Mouse (Mus musculus): ENCODE measurements at regions not wholly inside any gene's neighbourhood (a gene's known extent, or its start where the extent isn't known, plus 50 kb on each side); places are given as distances from the start of the nearest gene placed in this dataset.

DNA sequence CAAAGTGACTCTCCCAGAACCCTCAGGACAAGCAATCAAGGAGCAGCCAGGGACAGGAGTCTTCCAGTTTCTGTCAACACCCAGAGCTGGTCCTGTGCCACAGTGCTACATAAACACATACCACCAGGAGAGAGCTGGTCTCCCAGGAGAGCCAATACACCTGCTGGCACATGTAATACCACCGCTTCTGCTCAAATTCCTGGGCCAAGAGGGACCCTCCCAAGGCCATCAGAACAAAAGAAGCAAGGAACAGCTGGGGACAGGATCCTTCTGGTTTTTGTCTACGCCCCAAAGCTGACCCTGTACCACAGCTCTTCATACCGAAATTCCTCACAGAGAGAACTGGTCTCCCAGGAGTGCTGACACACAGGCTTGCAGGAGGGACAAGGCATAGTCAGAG lies 695.4 kb upstream of the Tbl1xr1 start:
- DNase-seq (ENCODE audit: low spot score), result no peak

DNA sequence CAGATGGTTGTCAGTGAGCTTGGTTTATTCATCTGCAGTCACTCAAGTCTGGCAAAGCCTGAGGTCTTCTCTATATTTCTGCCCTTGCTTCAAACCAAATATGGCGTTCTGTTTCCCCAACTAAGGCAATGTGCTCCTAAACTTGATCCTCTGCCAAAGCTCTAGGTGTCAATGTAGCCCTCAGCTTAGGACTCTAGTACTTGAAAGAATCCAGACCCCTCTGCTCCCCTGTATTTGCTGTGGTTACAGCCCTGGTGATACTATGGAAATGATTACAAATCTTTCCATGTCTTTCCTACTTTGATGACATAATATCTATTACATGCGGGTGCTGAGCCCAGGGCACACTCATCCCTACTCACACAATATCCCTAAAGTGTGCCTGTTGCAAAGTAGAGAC lies 672.9 kb upstream of the Tbl1xr1 start:
- no peak for DNase-seq (ENCODE audit: low spot score)

- no peak for DNase-seq (ENCODE audit: low spot score)
Observed at GRCm38 (mm10) chr3:21404058-21404457, 672.4 kb upstream of the Tbl1xr1 start.

GRCm38 (mm10) chr3:21407077-21407476 lies 669.4 kb upstream of the Tbl1xr1 start:
- peak; percentile 67 for DNase-seq (ENCODE audit: low spot score)

GRCm38 (mm10) chr3:21412010-21412409 lies 664.4 kb upstream of the Tbl1xr1 start:
- DNase-seq (ENCODE audit: low spot score), result no peak

GRCm38 (mm10) chr3:21423139-21423538 lies 653.3 kb upstream of the Tbl1xr1 start:
- no peak for DNase-seq (ENCODE audit: low spot score)

GRCm38 (mm10) chr3:21426538-21426937 lies 649.9 kb upstream of the Tbl1xr1 start:
- DNase-seq (ENCODE audit: low spot score), result no peak

GRCm38 (mm10) chr3:21427408-21428031 lies 648.9 kb upstream of the Tbl1xr1 start:
- peak; percentile 29 for DNase-seq (ENCODE audit: low spot score)

DNA sequence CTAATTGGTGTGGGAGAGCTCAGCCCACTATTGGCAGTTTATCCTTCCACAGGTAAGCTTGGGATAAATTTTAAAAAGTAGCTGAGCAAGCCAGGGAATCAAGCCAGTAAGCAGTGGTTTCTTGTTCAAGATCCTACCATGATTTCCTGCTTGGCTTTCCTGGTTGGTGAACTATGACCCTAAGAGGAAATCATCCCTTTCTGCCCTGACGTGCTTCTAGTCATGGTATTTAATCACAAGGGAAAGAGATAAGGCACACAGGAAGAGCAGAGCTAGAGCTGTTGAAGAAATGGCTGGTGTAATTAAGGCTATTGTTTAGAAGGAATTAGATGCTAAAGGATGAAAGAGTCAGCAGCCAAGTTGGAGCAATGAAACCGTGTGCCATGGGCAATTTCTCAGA lies 648.3 kb upstream of the Tbl1xr1 start:
- DNase-seq (ENCODE audit: low spot score), result peak; percentile 31

DNA sequence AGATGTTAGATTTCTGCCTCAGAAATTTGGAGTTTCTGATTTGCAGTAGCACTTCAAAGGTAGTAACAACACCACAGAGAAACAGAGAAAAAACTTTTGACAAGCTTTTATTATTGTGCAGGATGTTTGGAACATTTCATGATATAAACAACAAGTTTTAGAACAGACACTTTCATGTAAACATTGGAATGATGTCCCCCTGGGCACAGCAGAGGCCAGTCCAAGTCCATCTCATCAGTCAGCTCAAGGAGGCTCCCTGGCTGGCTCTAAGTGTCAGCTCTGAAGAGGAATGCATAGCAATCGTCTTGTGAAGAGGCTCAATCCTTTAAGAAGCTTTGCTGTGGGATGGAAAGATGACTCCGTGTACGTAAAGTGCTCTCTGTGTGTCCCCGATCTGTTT lies 612.2 kb upstream of the Tbl1xr1 start:
- no peak for DNase-seq (ENCODE audit: low spot score)

DNA sequence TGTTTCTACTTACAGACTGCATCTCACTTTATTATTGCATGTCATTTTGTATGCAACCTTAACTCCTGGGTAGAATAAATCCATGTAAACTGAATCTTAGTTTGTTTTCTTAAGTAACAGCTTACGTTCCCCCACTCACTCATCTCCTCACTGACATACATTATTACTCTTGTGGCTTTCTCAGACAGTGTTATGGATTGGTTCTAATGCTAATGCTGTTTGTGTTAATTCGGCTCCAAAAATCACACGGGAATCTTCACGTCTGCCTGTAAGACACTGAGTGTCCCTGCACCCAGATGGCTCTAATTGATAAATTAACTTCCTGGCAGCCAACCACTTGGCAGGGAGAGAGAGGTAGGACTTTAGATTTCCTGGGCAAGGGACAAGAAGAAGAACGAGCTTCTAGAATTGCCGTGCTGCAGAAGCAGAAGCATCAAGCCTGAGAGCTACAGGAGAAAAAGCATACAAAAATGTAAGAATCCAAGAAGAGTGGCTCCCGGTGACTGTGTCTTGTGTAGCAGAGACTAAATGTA lies 610.3 kb upstream of the Tbl1xr1 start:
- DNase-seq (ENCODE audit: low spot score), result no peak

GRCm38 (mm10) chr3:21477366-21477765 lies 599.1 kb upstream of the Tbl1xr1 start:
- DNase-seq (ENCODE audit: low spot score), result peak; percentile 54

DNA sequence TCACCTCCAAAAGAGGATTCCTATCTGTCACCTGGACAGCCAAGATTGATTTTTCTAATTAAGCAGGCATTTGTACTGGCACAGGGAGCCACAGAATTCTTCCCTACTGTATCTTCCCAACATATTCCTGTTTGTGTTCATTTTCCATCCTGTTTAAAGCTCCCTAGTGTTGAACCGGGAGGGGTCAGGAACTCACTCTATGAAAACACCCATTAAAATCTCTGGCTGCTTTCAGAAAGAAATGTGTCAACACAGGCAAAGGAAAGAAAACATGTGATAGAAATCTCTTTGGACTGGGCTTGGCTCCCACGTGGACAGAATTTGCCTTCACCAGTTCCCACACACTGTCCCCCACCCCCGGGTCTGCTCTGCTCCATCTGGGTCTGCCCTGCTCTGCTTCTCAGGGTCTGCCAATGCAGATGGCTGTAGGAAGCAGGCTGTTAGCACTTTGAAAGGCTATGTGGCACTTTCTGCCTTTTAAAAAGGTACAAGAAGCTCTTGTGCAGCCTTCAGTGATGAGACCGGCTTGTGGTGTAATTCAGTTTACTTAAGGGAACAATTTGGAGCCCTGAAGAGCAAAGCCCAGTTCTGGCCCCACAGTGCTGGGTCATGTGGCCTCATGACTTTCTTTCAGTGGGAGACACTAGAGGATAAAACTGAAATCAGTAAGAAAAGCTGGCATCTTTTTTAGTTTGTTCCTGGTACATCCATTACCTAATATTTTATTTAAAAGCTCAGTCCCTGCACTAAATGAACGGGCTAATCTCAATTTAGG lies 597.2 kb upstream of the Tbl1xr1 start:
- DNase-seq (ENCODE audit: low spot score), result peak; percentile 47

- DNase-seq (ENCODE audit: low spot score), result no peak
Observed at GRCm38 (mm10) chr3:21479846-21480245, 596.6 kb upstream of the Tbl1xr1 start.

DNA sequence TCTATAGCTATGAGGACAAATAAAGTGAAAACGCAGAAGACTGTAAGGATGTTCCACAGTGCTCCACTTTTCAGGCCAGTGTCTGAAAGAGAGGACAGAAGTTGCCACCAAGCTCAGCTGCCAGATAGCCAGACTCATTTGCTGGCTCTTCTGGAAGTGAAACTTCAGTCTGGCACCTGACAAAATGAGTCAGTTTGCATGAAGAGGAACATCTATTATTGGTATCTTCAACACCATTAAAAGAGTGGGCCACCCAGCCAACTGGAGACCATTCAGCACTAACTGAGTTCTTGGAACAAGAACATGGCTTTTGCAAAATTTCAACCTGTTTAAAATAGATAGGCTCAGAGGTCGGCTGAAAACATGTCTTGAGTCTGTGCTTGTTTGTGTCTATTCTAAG lies 592.4 kb upstream of the Tbl1xr1 start:
- DNase-seq (ENCODE audit: low spot score), result no peak

- no peak for DNase-seq (ENCODE audit: low spot score)
Observed at GRCm38 (mm10) chr3:21485454-21485853, 591.0 kb upstream of the Tbl1xr1 start.

- DNase-seq (ENCODE audit: low spot score), result no peak
Observed at GRCm38 (mm10) chr3:21489547-21489946, 586.9 kb upstream of the Tbl1xr1 start.

GRCm38 (mm10) chr3:21492413-21492812 lies 584.0 kb upstream of the Tbl1xr1 start:
- no peak for DNase-seq (ENCODE audit: low spot score)

- DNase-seq (ENCODE audit: low spot score), result no peak
Observed at GRCm38 (mm10) chr3:21493384-21493783, 583.1 kb upstream of the Tbl1xr1 start.

GRCm38 (mm10) chr3:21494904-21495303 lies 581.5 kb upstream of the Tbl1xr1 start:
- DNase-seq (ENCODE audit: low spot score), result no peak

- DNase-seq (ENCODE audit: low spot score), result no peak
Observed at GRCm38 (mm10) chr3:21495651-21496050, 580.8 kb upstream of the Tbl1xr1 start.

GRCm38 (mm10) chr3:21496166-21496565 lies 580.3 kb upstream of the Tbl1xr1 start:
- no peak for DNase-seq (ENCODE audit: low spot score)

GRCm38 (mm10) chr3:21497011-21497410 lies 579.4 kb upstream of the Tbl1xr1 start:
- peak; percentile 73 for DNase-seq (ENCODE audit: low spot score)
